21 mouse cellular contexts compared by ENCODE assay signal in genomic region chr13:5272506-5273192, GRCm38 (mm10).
"Had no signal": no experiment of that assay in that cellular context is flagged by ENCODE, and none has a peak within 500 bp of the region (broad histone marks: within the 10 kb centered on the region; RNA-seq: fewer than 3 reads in every experiment).

No protein-coding gene starts in this region.

- ATAC-seq: intestine, postnatal 0 days; liver, postnatal 0 days; midbrain, embryonic 15.5 days had no signal

- H3K9ac ChIP-seq: limb, embryonic 12.5 days; liver, embryonic 14.5 days; liver, postnatal 0 days; midbrain, embryonic 12.5 days; midbrain, embryonic 15.5 days; neural tube, embryonic 12.5 days; neural tube, embryonic 15.5 days; stomach, embryonic 15.5 days had no signal

- H3K4me3 ChIP-seq: left cerebral cortex, adult 2 months; limb, embryonic 12.5 days; midbrain, embryonic 12.5 days; midbrain, embryonic 15.5 days; neural tube, embryonic 12.5 days; neural tube, embryonic 15.5 days; stomach, embryonic 15.5 days had no signal

- H3K4me1 ChIP-seq: limb, embryonic 12.5 days; midbrain, embryonic 12.5 days; midbrain, embryonic 15.5 days; neural tube, embryonic 12.5 days; neural tube, embryonic 15.5 days; stomach, embryonic 15.5 days had no signal

- DNase-seq: kidney, adult 2 months; kidney, postnatal 25 days; layer of hippocampus, postnatal 36 days; liver; liver, postnatal 0 days; right cerebral cortex, adult 18-20 months; right cerebral cortex, postnatal 14 days; right cerebral cortex, postnatal 4 days; spleen, adult 18-20 months; thymus, postnatal 25 days had no signal

- H3K27me3 ChIP-seq: limb, embryonic 12.5 days; midbrain, embryonic 12.5 days; midbrain, embryonic 15.5 days; neural tube, embryonic 12.5 days; neural tube, embryonic 15.5 days; stomach, embryonic 15.5 days had no signal

- H3K9me3 ChIP-seq: limb, embryonic 12.5 days; midbrain, embryonic 12.5 days; midbrain, embryonic 15.5 days; neural tube, embryonic 12.5 days; neural tube, embryonic 15.5 days; stomach, embryonic 15.5 days had no signal

- H3K36me3 ChIP-seq: limb, embryonic 12.5 days; midbrain, embryonic 12.5 days; midbrain, embryonic 15.5 days; neural tube, embryonic 12.5 days; neural tube, embryonic 15.5 days; stomach, embryonic 15.5 days had no signal

- H3K27ac ChIP-seq: kidney, postnatal 0 days; left cerebral cortex, adult 2 months; limb, embryonic 12.5 days; liver, embryonic 14.5 days; macrophage; midbrain, embryonic 12.5 days; midbrain, embryonic 15.5 days; neural tube, embryonic 12.5 days; neural tube, embryonic 15.5 days; stomach, embryonic 15.5 days had no signal

- H3K4me2 ChIP-seq: limb, embryonic 12.5 days; midbrain, embryonic 12.5 days; midbrain, embryonic 15.5 days; neural tube, embryonic 12.5 days; neural tube, embryonic 15.5 days; stomach, embryonic 15.5 days had no signal
